Mouse (Mus musculus): ENCODE results near the gene Fam83f. TPM values are rescaled to one million over a fixed set of nuclear protein-coding genes. Genes with fewer than 3 reads are reported as not detected.
A peak's percentile ranks its signal among the peaks of the same experiment; 100 is the strongest.

Fam83f gene
- 0.12 and 0.14 TPM in 2 replicates for polyA plus RNA-seq (2015; fragmentation: Nextera tagmentation; extraction: Ambion mirVana)

DNA sequence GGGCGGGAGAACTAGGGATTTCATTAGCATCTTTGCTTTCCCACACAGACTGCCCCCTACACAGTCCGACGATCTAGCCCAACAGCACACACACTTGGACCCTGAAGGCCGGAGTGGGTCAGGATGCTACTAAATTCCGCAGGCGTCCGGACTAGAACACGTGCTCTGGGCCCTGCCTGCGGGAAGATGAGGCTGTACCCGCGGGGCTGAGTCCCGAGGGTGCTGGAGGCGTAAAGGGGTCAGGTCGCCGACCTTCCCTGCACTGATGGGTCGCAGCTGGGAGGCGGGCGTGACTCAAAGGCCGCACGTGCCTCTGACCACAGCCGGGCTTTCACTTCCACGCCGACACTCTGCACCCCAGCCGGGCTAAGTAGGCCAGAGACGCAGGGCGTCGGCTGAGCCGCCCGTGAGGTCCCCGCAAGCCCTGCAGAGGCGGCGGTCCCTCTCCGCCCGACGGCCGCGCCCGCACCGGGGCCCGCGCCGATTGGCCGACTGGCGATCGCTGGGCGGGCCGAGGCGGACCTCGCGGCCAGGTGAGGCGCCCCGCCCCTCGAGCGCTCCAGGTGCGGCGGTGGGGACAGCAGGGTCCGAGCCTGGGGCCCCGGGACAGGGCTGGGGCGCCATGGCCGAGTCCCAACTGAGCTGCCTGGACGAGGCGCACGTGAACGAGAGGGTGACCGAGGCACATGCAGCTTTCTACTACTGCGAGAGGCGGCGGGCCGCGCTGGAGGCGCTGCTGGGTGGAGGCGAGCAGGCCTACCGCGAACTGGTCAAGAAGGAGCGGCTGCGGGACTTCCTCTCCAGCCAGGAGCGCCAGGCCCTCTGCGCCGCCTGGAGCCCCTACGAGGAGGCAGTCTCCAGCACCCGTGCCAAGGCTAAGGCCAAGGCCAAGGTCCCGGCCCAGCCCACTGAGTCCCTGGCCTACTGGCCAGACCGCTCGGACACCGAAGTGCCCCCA lies at the start of gene Fam83f:
Gene Fam83f, plus strand, starts transcription at position 553 of the 958 bp plus-strand sequence.
- Histone ChIP-seq H3K27me3 (peaks cover 57% of the 10 kb centered on the region), H3K9me3 (no peaks in the 10 kb centered on the region; the same call in 1 of the 2 replicates), H3K4me1 (replicated peaks) (peaks cover 15% of the 10 kb centered on the region), H3K4me3 (peak within 1 kb of the TSS; percentile 41), H3K4me2 (peak within 1 kb of the TSS; percentile 67), H3K36me3 (no peaks in the 10 kb centered on the region), H3K9ac (peak within 1 kb of the TSS; percentile 58), H3K27ac (no peak within 1 kb of the TSS)
- 6% methylated on average over 76 of the region's 85 CpGs for WGBS
- ATAC-seq (ENCODE audit: low FRiP score) = peak; percentile 52

DNA sequence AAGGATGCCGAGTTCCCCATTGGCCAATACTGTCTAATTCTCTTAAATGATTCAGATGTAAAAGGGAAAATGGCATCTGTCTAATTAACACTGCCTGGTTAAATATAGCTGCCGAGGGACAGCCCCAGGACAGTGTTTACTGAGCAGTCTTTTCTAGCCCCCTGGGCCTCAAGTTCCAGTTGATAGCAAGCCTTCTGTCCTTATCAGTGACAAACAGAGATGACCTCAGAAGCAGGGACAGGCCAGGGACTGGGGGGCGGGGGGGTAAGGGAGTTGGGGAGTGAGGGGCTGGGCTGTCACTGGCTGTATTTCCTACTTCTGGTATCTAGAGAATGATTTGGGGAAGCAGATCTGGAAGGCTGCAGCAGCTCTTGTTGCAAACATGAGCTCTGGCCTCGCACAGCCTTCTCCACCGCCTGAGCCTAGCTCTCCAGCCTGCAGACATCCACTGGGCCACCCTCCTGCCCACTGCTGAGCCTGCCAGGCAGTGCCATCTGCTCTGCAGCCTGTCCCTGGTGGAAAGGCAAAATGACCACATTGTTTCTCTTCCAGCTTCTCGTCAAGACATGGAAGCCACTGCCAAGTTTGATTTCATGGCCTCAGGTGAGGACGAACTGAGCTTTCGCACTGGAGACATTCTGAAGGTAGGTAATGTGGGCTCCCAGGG lies 48.3 kb upstream of the Fam83f start:
- Histone ChIP-seq H3K4me3 (no peak overlapping the region), H3K9me3 (no peaks in the 10 kb centered on the region), H3K4me1 (replicated peaks) (peaks cover 27% of the 10 kb centered on the region), H3K27me3 (0 out of 2 replicates have a peak, but pooled peaks cover 5% of the 10 kb centered on the region), H3K4me2 (no peak overlapping the region), H3K27ac (peak overlapping the region; percentile 46), H3K9ac (peak overlapping the region; percentile 24; the same call in 1 of the 2 replicates), H3K36me3 (no peaks in the 10 kb centered on the region)
- 58% methylated on average over 8 of the region's 8 CpGs for WGBS
- no peak for ATAC-seq (ENCODE audit: low FRiP score)

DNA sequence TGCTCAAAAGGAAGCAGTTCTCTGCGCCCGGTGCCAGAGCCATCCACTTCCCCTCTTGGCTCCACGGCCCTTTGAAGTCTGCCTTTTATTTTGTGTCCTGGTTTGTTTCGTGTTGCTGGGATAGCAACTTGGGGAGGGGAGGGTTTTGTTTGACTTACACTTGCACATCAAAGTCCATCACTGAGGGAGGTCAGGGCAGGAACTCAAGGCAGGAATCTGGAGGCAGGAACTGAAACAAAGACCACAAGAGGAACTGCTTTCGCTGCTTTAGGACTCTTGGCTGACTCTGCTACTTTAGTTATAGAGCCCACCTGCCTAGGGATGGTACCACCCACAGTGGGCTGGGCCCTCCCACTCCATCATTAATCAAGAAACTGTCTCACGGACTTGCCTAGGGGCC lies 45.2 kb upstream of the Fam83f start:
- Histone ChIP-seq H3K4me2 (no peak overlapping the region), H3K4me1 (replicated peaks) (peaks cover 26% of the 10 kb centered on the region), H3K27ac (no peak overlapping the region), H3K36me3 (no peaks in the 10 kb centered on the region), H3K27me3 (0 out of 2 replicates have a peak, but pooled peaks cover 5% of the 10 kb centered on the region), H3K9me3 (no peaks in the 10 kb centered on the region), H3K4me3 (no peak overlapping the region), H3K9ac (no peak overlapping the region)
- no peak for ATAC-seq (ENCODE audit: low FRiP score)
- 57% methylated on average over 6 of the region's 6 CpGs for WGBS

DNA sequence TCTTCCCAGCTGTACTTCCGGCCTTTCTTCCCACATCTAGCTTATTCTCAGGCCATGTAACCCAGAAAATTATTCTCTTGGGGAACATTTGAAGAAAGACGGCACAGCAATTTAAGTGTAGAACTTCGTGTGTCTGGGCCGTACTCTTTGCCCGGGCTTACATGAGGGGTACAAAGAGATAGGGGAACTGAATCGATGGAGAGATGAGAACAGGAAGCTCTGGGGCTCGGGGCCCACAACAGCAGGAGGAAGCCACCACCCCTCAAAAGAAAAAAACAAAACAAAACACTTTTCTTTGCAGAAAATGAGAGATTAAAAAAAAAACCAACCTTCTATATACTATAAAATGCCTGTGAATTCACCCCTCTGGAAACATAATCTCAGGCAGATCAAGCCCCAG lies 41.5 kb upstream of the Fam83f start:
- H3K4me2 ChIP-seq = no peak overlapping the region
- H3K9me3 ChIP-seq = no peaks in the 10 kb centered on the region
- peaks cover 9% of the 10 kb centered on the region for H3K4me1 ChIP-seq (replicated peaks)
- no peak overlapping the region for H3K27ac ChIP-seq
- H3K36me3 ChIP-seq = no peaks in the 10 kb centered on the region
- ATAC-seq (ENCODE audit: low FRiP score) = no peak
- H3K9ac ChIP-seq = no peak overlapping the region
- 87% methylated on average over 7 of the region's 7 CpGs for WGBS
- 0 out of 2 replicates have a peak, but pooled peaks cover 13% of the 10 kb centered on the region for H3K27me3 ChIP-seq
- H3K4me3 ChIP-seq = no peak overlapping the region

DNA sequence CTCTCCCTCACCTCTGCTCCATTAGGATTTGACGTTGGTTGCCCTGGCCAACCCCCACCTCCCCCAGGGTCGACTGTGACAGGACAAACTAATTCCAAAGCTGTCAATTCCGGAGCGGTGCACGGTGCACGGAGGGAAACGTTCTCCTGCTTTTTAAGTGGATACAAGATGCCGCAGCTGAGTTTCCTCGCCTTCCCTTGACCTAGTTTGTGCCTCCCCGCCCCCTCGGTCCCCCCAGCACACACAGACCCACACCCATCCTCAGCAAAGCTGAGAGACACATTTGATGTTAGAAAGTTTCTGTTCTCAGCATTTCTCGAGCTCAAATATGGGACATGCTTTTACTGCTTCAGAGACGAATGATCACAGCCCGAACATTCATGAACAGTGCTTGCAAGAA lies 40.9 kb upstream of the Fam83f start:
- Histone ChIP-seq H3K9ac (peak overlapping the region; percentile 29; the same call in 1 of the 2 replicates), H3K9me3 (no peaks in the 10 kb centered on the region), H3K27ac (no peak overlapping the region), H3K27me3 (0 out of 2 replicates have a peak, but pooled peaks cover 13% of the 10 kb centered on the region), H3K4me2 (0 out of 2 replicates have a peak overlapping the region, but pooled peaks have one; percentile 4), H3K4me3 (no peak overlapping the region), H3K36me3 (no peaks in the 10 kb centered on the region), H3K4me1 (replicated peaks) (peaks cover 9% of the 10 kb centered on the region)
- 53% methylated on average over 14 of the region's 14 CpGs for WGBS
- ATAC-seq (ENCODE audit: low FRiP score) = no peak

DNA sequence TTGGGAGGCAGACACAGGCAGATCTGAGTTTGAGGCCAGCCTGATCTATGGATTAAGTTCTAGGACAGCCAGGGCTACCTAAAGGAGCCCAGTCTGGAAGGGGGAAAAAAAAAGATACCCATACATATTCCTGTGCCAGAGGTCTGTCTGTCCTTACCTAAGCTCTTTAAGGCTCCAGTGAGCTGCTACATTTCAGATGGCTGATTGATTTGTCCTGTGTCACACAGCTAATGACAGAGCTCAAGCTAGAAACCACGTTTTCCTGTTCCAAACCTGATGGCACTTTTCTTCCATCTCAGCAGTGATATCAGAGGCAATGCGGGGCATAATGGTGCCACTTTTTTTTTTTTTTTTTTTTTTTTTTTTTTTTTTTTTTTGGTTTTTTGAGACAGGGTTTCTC lies 40.3 kb upstream of the Fam83f start:
- no peak overlapping the region for H3K9ac ChIP-seq
- no peak overlapping the region for H3K4me2 ChIP-seq
- ATAC-seq (ENCODE audit: low FRiP score) = no peak
- H3K4me3 ChIP-seq = no peak overlapping the region
- H3K9me3 ChIP-seq = no peaks in the 10 kb centered on the region
- WGBS = 76% methylated on average over 2 of the region's 2 CpGs
- H3K4me1 ChIP-seq (replicated peaks) = peaks cover 9% of the 10 kb centered on the region
- 0 out of 2 replicates have a peak, but pooled peaks cover 9% of the 10 kb centered on the region for H3K27me3 ChIP-seq
- H3K27ac ChIP-seq = no peak overlapping the region
- H3K36me3 ChIP-seq = no peaks in the 10 kb centered on the region

DNA sequence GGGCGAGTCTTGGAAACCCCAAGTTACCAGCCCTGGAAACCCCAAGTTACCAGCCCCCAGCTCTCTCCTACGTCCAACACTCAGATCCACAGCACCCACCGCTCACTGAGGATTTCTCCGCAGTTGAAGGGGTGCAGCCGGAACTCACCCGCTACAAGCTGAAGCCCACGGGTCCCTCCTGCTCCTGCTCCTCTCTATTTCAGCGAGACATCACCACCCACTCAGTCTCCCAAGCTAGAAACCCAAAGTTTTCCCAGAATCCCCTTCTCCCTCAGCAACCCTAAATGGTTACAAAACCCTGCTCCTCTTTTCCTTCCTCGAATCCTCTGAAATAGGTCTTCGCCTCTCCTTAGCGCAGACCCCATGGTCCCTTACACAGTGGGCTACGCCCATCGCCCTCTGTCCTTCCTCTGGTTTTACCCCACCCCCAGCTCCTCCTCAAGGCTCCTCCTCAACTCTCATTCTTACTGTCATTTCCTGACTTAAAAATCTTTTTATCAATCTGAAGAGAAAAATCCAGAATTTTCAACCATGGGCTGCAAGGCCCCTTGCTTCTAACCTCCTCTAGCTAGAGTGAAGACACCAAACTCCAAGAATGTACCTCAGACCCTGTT lies 39.3 kb upstream of the Fam83f start:
- H3K36me3 ChIP-seq = no peaks in the 10 kb centered on the region
- no peak overlapping the region for H3K4me3 ChIP-seq
- 0 out of 2 replicates have a peak, but pooled peaks cover 7% of the 10 kb centered on the region for H3K27me3 ChIP-seq
- no peak overlapping the region for H3K9ac ChIP-seq
- no peaks in the 10 kb centered on the region for H3K9me3 ChIP-seq
- H3K4me1 ChIP-seq (replicated peaks) = peaks cover 9% of the 10 kb centered on the region
- WGBS = 87% methylated on average over 13 of the region's 13 CpGs
- no peak overlapping the region for H3K4me2 ChIP-seq
- no peak overlapping the region for H3K27ac ChIP-seq
- no peak for ATAC-seq (ENCODE audit: low FRiP score)

DNA sequence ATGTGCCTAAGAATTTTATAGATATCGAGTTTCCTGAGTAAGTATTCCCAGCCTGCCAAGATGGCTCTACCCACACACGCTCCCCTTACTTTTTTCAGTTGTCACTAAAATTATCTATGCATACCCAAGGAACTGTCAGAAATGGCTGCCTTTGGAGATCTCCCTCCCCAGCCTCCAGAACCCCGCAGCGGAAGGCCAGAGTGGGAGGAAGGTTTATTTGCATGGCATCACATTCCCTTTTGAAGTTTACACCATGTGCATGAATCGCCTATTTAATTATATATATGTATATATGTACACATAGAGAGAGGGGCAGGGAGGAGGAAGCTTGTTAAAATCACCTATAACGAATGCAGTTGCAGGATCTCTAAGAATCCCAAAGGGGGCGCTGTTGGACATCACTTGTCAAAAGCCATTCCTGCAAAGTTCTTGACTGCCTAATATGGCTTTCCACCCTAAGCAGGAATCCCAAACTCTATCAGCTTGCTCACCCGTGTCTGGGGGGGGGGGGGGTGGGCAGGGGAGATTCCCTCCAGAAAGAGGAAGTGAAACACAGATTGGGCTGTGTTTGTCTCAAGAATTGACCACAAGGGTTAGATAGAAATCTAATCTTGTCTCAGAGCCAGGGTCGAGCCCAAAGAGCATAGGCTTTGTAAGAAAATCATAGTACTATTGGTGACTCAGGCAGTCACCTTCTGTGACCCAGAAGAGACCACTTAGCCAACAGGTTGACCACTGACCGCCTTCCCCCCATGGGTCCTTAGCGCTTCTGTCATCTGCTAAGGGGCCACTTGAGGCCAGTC lies 37.1 kb upstream of the Fam83f start:
- ATAC-seq (ENCODE audit: low FRiP score) = no peak

DNA sequence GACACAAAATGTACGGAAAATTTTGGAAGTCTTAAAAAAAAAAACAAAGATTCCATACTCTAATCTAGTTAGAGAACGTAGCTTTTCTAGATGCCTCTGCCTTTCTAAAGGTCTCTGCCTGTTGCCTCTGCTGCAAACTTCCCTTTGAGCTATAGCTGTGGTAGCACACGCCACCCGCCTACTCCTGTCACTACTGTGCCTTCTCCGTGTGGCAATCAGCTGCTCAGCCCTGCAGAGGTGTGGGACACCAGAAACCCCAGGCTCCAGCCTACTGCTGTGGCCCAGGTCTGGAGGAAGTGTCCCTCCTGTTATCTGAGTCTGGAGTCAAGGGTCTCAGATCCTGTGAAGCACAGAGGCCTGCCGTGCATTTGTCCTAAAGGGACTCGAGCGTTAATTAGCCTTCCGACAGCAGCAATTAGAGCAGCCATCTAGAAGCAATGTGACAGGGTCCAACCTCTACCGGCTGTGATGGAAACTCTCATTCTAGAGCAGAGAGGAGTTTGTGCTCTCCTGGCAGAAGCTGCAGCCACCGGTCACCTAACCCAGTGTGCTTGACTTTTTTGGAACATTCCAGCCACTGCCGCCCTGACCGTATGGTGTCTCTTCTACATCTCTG lies 34.8 kb upstream of the Fam83f start:
- no peak overlapping the region for H3K4me3 ChIP-seq
- no peak overlapping the region for H3K9ac ChIP-seq
- 62% methylated on average over 13 of the region's 13 CpGs for WGBS
- no peaks in the 10 kb centered on the region for H3K9me3 ChIP-seq
- H3K36me3 ChIP-seq = no peaks in the 10 kb centered on the region
- no peaks in the 10 kb centered on the region for H3K4me1 ChIP-seq (replicated peaks)
- H3K27ac ChIP-seq = no peak overlapping the region
- 0 out of 2 replicates have a peak, but pooled peaks cover 6% of the 10 kb centered on the region for H3K27me3 ChIP-seq
- H3K4me2 ChIP-seq = no peak overlapping the region
- ATAC-seq (ENCODE audit: low FRiP score) = no peak

More for the DNA sequence above, 37.1 kb upstream of the Fam83f start:
- H3K9ac ChIP-seq = no peak overlapping the region
- no peak overlapping the region for H3K27ac ChIP-seq
- no peak overlapping the region for H3K4me3 ChIP-seq
- H3K9me3 ChIP-seq = no peaks in the 10 kb centered on the region
- WGBS = 66% methylated on average over 11 of the region's 11 CpGs
- no peak overlapping the region for H3K4me2 ChIP-seq
- H3K27me3 ChIP-seq = 0 out of 2 replicates have a peak, but pooled peaks cover 7% of the 10 kb centered on the region
- peaks cover 9% of the 10 kb centered on the region for H3K4me1 ChIP-seq (replicated peaks)
- H3K36me3 ChIP-seq = no peaks in the 10 kb centered on the region

DNA sequence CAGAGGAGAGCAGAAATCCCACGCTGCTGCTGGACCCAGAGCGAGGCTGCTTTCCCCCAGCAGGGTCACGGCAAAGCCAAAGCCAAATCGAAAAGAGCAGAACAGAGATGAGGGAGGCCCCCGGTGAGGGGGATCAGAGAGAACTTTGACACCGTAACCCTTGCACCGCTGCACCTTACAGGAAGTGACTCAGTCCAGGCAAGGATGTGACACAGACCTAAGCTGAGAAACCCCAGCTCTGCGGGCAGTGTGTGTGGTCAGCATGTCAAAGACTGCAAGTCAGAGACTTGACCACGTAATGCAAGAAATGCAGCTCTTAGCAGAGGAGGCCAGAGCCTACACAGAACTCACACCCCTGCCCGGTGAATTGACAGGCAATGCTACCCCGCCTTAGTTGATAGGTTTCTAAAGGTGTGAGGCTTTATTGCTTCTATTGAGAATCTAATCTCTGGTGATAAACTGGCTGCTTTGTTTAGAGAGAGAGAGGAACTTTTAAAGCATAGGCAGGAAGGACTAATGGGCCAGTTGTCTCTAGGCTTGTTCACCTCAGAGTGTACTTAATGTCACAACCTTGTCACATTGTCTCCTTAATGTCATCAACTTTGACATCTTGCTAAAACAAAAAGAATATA lies 32.5 kb upstream of the Fam83f start:
- no peak overlapping the region for H3K9ac ChIP-seq
- 71% methylated on average over 11 of the region's 11 CpGs for WGBS
- H3K4me1 ChIP-seq (replicated peaks) = no peaks in the 10 kb centered on the region
- no peak overlapping the region for H3K4me2 ChIP-seq
- no peak overlapping the region for H3K4me3 ChIP-seq
- no peaks in the 10 kb centered on the region for H3K9me3 ChIP-seq
- H3K27me3 ChIP-seq = no peaks in the 10 kb centered on the region
- no peaks in the 10 kb centered on the region for H3K36me3 ChIP-seq
- no peak overlapping the region for H3K27ac ChIP-seq
- no peak for ATAC-seq (ENCODE audit: low FRiP score)

DNA sequence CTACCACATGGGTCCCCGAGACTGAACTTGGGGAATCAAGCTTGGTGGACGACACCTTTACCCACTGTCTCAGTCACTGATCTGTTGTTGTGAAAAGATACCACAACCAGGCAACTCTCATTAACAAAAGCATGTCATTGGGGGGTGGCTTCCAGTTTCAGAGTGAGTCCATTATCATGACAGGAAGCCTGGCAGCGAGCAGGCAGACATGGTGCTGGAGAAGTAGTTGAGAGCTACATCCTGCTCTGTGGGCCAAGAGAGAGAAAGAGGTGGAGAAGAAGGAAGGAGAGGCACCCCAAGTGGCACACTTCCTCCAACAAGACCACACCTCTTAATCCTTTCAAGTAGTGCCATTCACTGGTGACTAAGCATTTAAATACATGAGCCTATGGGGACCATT lies 31.8 kb upstream of the Fam83f start:
- Histone ChIP-seq H3K27me3 (no peaks in the 10 kb centered on the region), H3K27ac (no peak overlapping the region), H3K9ac (no peak overlapping the region), H3K36me3 (no peaks in the 10 kb centered on the region), H3K4me1 (replicated peaks) (no peaks in the 10 kb centered on the region), H3K4me3 (no peak overlapping the region), H3K9me3 (no peaks in the 10 kb centered on the region), H3K4me2 (no peak overlapping the region)
- 90% methylated on average over 3 of the region's 3 CpGs for WGBS
- ATAC-seq (ENCODE audit: low FRiP score) = no peak

All from hindbrain, embryonic 13.5 days (tissue).